ENCODE assay signal across 9 mouse cellular contexts in the genomic region with DNA sequence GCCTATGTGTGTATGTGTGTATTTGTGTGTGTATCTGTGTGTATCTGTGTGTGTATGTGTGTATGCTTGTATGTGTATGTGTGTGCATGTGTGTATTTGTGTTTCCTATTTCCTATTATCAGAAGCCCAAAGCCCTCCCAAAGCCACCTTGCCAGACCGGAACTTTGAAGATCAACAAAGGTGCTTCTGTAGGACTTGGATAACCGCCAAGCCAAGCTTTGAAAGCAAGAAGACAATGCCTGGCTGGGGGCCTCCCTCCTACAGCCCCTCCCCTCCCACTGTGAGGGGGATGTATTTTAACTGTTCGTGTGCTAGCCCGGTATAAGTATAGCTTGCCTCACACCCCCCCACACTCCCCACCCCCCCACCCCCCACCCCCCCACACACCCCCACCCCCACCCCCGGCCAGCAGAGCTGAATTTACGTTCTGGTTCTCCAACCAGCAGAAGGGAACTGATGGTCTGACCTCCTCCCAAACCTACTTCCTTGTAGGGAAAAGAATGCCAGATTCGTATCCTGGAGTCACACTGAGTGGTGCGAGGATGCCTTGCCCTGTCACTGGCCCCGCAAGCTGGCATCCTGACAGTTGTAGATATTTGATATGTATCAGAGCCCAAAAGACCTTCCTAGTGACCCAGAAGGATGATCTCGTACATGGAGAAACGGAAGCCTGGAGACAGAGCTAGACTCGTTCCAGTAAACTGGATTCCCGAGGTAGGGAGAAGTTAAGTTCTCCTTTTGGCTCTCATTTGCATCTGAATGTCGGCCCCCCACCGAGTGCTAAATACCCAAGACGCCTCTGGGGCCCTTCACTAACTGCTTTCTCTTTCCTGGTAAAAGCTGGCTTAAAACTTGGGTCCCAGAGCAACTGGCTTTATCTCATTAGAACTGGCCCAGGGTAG. TPM values are rescaled to one million over a fixed set of nuclear protein-coding genes. Genes with fewer than 3 reads are reported as not detected.
DNase-seq lines count a peak whose midpoint lies in the region; ATAC-seq and TF ChIP-seq lines count a peak whose summit lies in the region.
"Had no signal": no experiment of that assay in that cellular context is flagged by ENCODE, and none has a peak within 500 bp of the region (broad histone marks: within the 10 kb centered on the region; RNA-seq: fewer than 3 reads in every experiment).

No protein-coding gene starts in this region.

- H3K4me3 ChIP-seq in kidney, adult 2 months (ENCODE audit: insufficient read depth, low read depth, low read length): no peak overlapping the region
- H3K4me3 ChIP-seq in kidney, embryonic 14.5 days (ENCODE audit: low read length): no peak overlapping the region
- H3K4me3 ChIP-seq in forebrain, embryonic 14.5 days (ENCODE audit: low read depth, low read length): no peak overlapping the region
- no peak overlapping the region for H3K4me3 ChIP-seq in liver, embryonic 11.5 days (ENCODE audit: low read depth, low read length)
- H3K4me3 ChIP-seq: hindbrain, embryonic 15.5 days had no signal

- no peak for ATAC-seq in kidney, embryonic 14.5 days (ENCODE audit: low FRiP score, low TSS enrichment)
- ATAC-seq in forebrain, embryonic 14.5 days: no peak
- no peak for ATAC-seq in liver, embryonic 11.5 days (replicated peaks; ENCODE audit: low FRiP score)

- no peak overlapping the region for H3K4me2 ChIP-seq in kidney, embryonic 14.5 days (replicated peaks; ENCODE audit: low read depth, low read length)
- no peak overlapping the region for H3K4me2 ChIP-seq in forebrain, embryonic 14.5 days (ENCODE audit: low read length)
- no peak overlapping the region for H3K4me2 ChIP-seq in liver, embryonic 11.5 days
- H3K4me2 ChIP-seq: hindbrain, embryonic 15.5 days had no signal

- WGBS in kidney, adult 2 months: 9% methylated on average over 16 of the region's 16 CpGs
- WGBS in kidney, embryonic 14.5 days: 2% methylated on average over 16 of the region's 16 CpGs
- WGBS in forebrain, embryonic 14.5 days: under 1% methylated on average over 16 of the region's 16 CpGs
- WGBS in liver, embryonic 11.5 days: 13% methylated on average over 16 of the region's 16 CpGs

- DNase-seq in kidney, adult 2 months: peak; percentile 36
- DNase-seq in WW6 (ENCODE audit: low read depth, low spot score): peak; percentile 80
- peak; percentile 59 for DNase-seq in forebrain, embryonic 14.5 days (ENCODE audit: low spot score)
- peak; percentile 47 for DNase-seq in lung, postnatal 25 days (ENCODE audit: low spot score)
- no peak for DNase-seq in liver, embryonic 11.5 days (ENCODE audit: low spot score)
- no peak for DNase-seq in right cerebral cortex, postnatal 4 days
- DNase-seq: cerebellum, postnatal 36 days had no signal

- H3K9ac ChIP-seq in kidney, embryonic 14.5 days (ENCODE audit: low read depth, low read length): no peak overlapping the region
- H3K9ac ChIP-seq in forebrain, embryonic 14.5 days (ENCODE audit: low read length): no peak overlapping the region
- no peak overlapping the region for H3K9ac ChIP-seq in liver, embryonic 11.5 days (ENCODE audit: low read depth, low read length)
- H3K9ac ChIP-seq: hindbrain, embryonic 15.5 days had no signal

- TF ChIP-seq POLR2A in kidney, adult 2 months (IDR thresholded peaks at IDR 0.05; ENCODE audit: low read depth, low read length): no peak

- H3K9me3 ChIP-seq in kidney, embryonic 14.5 days (ENCODE audit: control insufficient read depth, low read length): no peaks in the 10 kb centered on the region
- H3K9me3 ChIP-seq in forebrain, embryonic 14.5 days (replicated peaks; ENCODE audit: control insufficient read depth, low read length): no peaks in the 10 kb centered on the region
- no peaks in the 10 kb centered on the region for H3K9me3 ChIP-seq in liver, embryonic 11.5 days (ENCODE audit: control insufficient read depth, low read length)
- H3K9me3 ChIP-seq: hindbrain, embryonic 15.5 days had no signal

- no peaks in the 10 kb centered on the region for H3K27me3 ChIP-seq in kidney, adult 2 months (replicated peaks; ENCODE audit: control insufficient read depth, insufficient read depth, low read length)
- H3K27me3 ChIP-seq in kidney, embryonic 14.5 days (ENCODE audit: control insufficient read depth, insufficient read depth, low read length): no peaks in the 10 kb centered on the region
- H3K27me3 ChIP-seq in forebrain, embryonic 14.5 days (replicated peaks; ENCODE audit: control insufficient read depth, insufficient read depth, low read length): no peaks in the 10 kb centered on the region
- no peaks in the 10 kb centered on the region for H3K27me3 ChIP-seq in liver, embryonic 11.5 days (replicated peaks; ENCODE audit: control insufficient read depth, insufficient read depth, low read length)
- H3K27me3 ChIP-seq: hindbrain, embryonic 15.5 days had no signal

- no peaks in the 10 kb centered on the region for H3K36me3 ChIP-seq in kidney, adult 2 months (ENCODE audit: control insufficient read depth, insufficient read depth, low read length)
- H3K36me3 ChIP-seq in kidney, embryonic 14.5 days (ENCODE audit: control insufficient read depth, insufficient read depth, low read length): no peaks in the 10 kb centered on the region
- no peaks in the 10 kb centered on the region for H3K36me3 ChIP-seq in forebrain, embryonic 14.5 days (ENCODE audit: control insufficient read depth, insufficient read depth, low read length)
- H3K36me3 ChIP-seq in liver, embryonic 11.5 days (ENCODE audit: control insufficient read depth, insufficient read depth, low read length): no peaks in the 10 kb centered on the region
- H3K36me3 ChIP-seq: hindbrain, embryonic 15.5 days had no signal

- no peak overlapping the region for H3K27ac ChIP-seq in kidney, adult 2 months (ENCODE audit: insufficient read depth, low read depth, low read length)
- H3K27ac ChIP-seq in kidney, embryonic 14.5 days (ENCODE audit: low read depth, low read length): no peak overlapping the region
- H3K27ac ChIP-seq in forebrain, embryonic 14.5 days (ENCODE audit: low read depth, low read length): no peak overlapping the region
- no peak overlapping the region for H3K27ac ChIP-seq in liver, embryonic 11.5 days (ENCODE audit: low read depth, low read length)
- H3K27ac ChIP-seq: hindbrain, embryonic 15.5 days had no signal

- H3K4me1 ChIP-seq in kidney, adult 2 months (ENCODE audit: control insufficient read depth, insufficient read depth, low read length): no peaks in the 10 kb centered on the region
- peaks cover 16% of the 10 kb centered on the region for H3K4me1 ChIP-seq in kidney, embryonic 14.5 days (ENCODE audit: control insufficient read depth, insufficient read depth, low read length)
- H3K4me1 ChIP-seq in forebrain, embryonic 14.5 days (ENCODE audit: control insufficient read depth, insufficient read depth, low read length): peaks cover 22% of the 10 kb centered on the region
- no peaks in the 10 kb centered on the region for H3K4me1 ChIP-seq in liver, embryonic 11.5 days (replicated peaks; ENCODE audit: control insufficient read depth, insufficient read depth, low read length)

- no peak for TF ChIP-seq CTCF in kidney, adult 2 months (conservative IDR thresholded peaks at IDR 0.05; ENCODE audit: insufficient read depth, insufficient read length, low read depth, low read length)

RNA-seq across cellular contexts. Expression of a gene that starts 12.7 kb away (rescaled TPM):
- 9.8 and 12.8 TPM in 2 replicates for polyA plus RNA-seq in kidney, adult 2 months (2012; rRNA removed)
- polyA plus RNA-seq in kidney, embryonic 14.5 days (2014; fragmentation: Nextera tagmentation; extraction: Ambion mirVana): 2.4 and 3.0 TPM in 2 replicates
- polyA plus RNA-seq in forebrain, embryonic 14.5 days (2014; fragmentation: Nextera tagmentation; extraction: Ambion mirVana): 5.4 and 5.9 TPM in 2 replicates
- 2.6 and 3.5 TPM in 2 replicates for polyA plus RNA-seq in liver, embryonic 11.5 days (2014; fragmentation: Nextera tagmentation; extraction: Ambion mirVana)

Comparison
In these comparisons a context has a peak if more than half of its experiments do, and no peak if none do; other contexts are left out.
1. DNase-seq: peak in kidney, adult 2 months (single experiment), WW6 (single experiment), forebrain, embryonic 14.5 days (single experiment) and lung, postnatal 25 days (single experiment); none in liver, embryonic 11.5 days (single experiment) and right cerebral cortex, postnatal 4 days (single experiment).